Mouse (Mus musculus) ES-E14 (cell line): ENCODE measurements around the gene Gipc2. TPM values are rescaled to one million over a fixed set of nuclear protein-coding genes. Genes with fewer than 3 reads are reported as not detected.
A peak's percentile ranks its signal among the peaks of the same experiment; 100 is the strongest.

ENCODE experiments used
- DNase-seq: peaks from one replicate; pipeline ENCODE4 v3.0.0-alpha.2; 2013; ENCODE audit warnings: low read depth, low spot score
- H3K27ac ChIP-seq: 2 replicates; pipeline ENCODE4 v1.5.1; 2012; ENCODE audit warnings: low read depth, mild to moderate bottlenecking, low read length, moderate library complexity, mixed read lengths; ENCODE audit not compliant: poor library complexity, insufficient read depth, severe bottlenecking
- H3K36me3 ChIP-seq: 2 replicates; pipeline ENCODE4 v1.6.1; 2012; ENCODE audit warnings: mild to moderate bottlenecking, low read length, moderate library complexity, mixed read lengths; ENCODE audit not compliant: control insufficient read depth, poor library complexity, insufficient read depth, severe bottlenecking
- H3K4me1 ChIP-seq, 2 experiments: fragments of 150-350 bp in 1 of 2; sonication (generic) in 1 of 2; 2 replicates each; pipeline ENCODE4 v1.6.1; 2012; ENCODE audit warnings: low read length in 2 of 2, mild to moderate bottlenecking in 1 of 2, mixed read lengths in 1 of 2; ENCODE audit not compliant: control insufficient read depth in 2 of 2, insufficient read depth in 2 of 2, poor library complexity in 1 of 2
- H3K4me3 ChIP-seq, 2 experiments: fragments of 150-350 bp in 1 of 2; sonication (generic) in 1 of 2; 2 replicates each; pipeline ENCODE4 v1.5.1; 2012; ENCODE audit warnings: low read length in 2 of 2, low read depth in 1 of 2, mild to moderate bottlenecking in 1 of 2, mixed read lengths in 1 of 2; ENCODE audit not compliant: insufficient read depth in 1 of 2, poor library complexity in 1 of 2, severe bottlenecking in 1 of 2
- H3K9ac ChIP-seq: 2 replicates; pipeline ENCODE4 v1.6.1; 2012; ENCODE audit warnings: low read depth, mild to moderate bottlenecking, low read length, mixed read lengths; ENCODE audit not compliant: poor library complexity, insufficient read depth, severe bottlenecking
- H3K9me3 ChIP-seq: fragments of 150-350 bp; sonication (generic); 2 replicates; pipeline ENCODE4 v1.6.1; 2012; ENCODE audit warnings: low read depth, mild to moderate bottlenecking, low read length; ENCODE audit not compliant: control insufficient read depth, insufficient read depth
- CHD2 ChIP-seq: IDR thresholded peaks from 2 replicates; pipeline ENCODE4 v1.6.1; 2014; ENCODE audit warnings: mild to moderate bottlenecking, low read depth, low read length, inconsistent platforms
- HCFC1 ChIP-seq: IDR thresholded peaks from 2 replicates; pipeline ENCODE4 v1.6.1; 2012; ENCODE audit warnings: low read length, inconsistent platforms, borderline replicate concordance; ENCODE audit not compliant: insufficient read depth
- MAFK ChIP-seq: IDR thresholded peaks from 2 replicates; pipeline ENCODE4 v1.6.1; 2014; ENCODE audit warnings: mild to moderate bottlenecking, low read depth, low read length, inconsistent platforms; ENCODE audit not compliant: insufficient read depth
- ZC3H11A ChIP-seq: IDR thresholded peaks from 2 replicates; pipeline ENCODE4 v1.6.1; 2012; ENCODE audit warnings: low read depth, mild to moderate bottlenecking, inconsistent platforms, low read length, borderline replicate concordance
- ZNF384 ChIP-seq: IDR thresholded peaks from 2 replicates; pipeline ENCODE4 v1.6.1; 2012; ENCODE audit warnings: low read depth, low read length, inconsistent platforms
- in situ Hi-C, 2 experiments: fragments of 600-800 bp; cut with MboI; formaldehyde crosslinking; loops; one replicate each; pipeline ENCODE4 v1.15.1; 2025; ENCODE audit warnings: low sequenced_read_pairs in 2 of 2, inconsistent platforms in 1 of 2; ENCODE audit not compliant: unreplicated experiment in 2 of 2
- total RNA-seq: library from RNA; depleted of rRNA; stranded (reverse); fragments of 300-350 nt; gene quantifications from 2 replicates; pipeline ENCODE4 v1.2.3, GENCODE M21; 2012

Gipc2 gene
- total RNA-seq, 1 experiment: 0.76 TPM

DNA sequence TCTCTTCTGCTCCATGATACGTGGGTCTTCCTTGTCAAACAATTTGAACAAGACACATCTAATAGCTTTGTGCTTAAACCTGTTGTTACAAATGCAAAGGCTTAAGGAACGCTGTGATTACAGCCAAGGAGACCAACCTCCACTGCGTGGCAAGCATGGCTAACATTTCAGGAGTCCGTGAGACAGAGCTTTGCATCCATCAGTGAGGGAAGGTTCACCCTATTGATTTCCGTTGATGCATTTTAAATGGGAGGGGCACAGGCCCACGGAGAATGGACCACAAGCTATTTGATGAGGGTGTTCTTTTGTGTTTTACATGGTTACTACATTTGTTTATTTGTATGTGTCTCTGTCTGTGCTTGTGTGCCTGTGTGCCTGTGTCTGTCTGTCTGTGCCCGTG lies 37.4 kb downstream of the Gipc2 start:
- H3K4me1 ChIP-seq: no peaks in the 10 kb centered on the region
- no peak overlapping the region for H3K27ac ChIP-seq
- TF ChIP-seq CHD2: no peak
- no peak for DNase-seq
- no peaks in the 10 kb centered on the region for H3K9me3 ChIP-seq
- no peaks in the 10 kb centered on the region for H3K36me3 ChIP-seq
- no peak overlapping the region for H3K9ac ChIP-seq
- no peak overlapping the region for H3K4me3 ChIP-seq
- in situ Hi-C loops: no loop called here

DNA sequence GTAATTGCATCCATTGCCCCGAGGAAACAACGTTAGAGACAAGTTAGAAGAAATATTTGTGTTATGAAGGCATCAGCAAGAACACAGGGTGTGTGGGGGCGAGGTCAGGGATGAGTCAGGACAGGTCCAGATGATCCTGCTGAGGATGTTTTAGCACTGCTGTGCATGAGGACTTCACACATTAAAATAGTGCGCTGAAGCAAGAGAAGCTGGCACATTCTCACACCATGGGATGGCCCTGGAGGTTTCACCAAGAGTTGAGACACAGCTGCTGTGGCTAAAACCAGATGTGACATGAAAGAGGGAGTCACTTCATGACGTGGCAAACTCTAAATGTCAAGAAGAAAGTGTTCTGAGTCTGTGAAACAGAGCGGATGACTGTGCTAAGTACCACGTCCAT lies 38.9 kb downstream of the Gipc2 start:
- Histone ChIP-seq H3K4me3 (no peak overlapping the region), H3K36me3 (no peaks in the 10 kb centered on the region), H3K9ac (no peak overlapping the region), H3K9me3 (no peaks in the 10 kb centered on the region), H3K4me1 (peaks cover 0 to 8% of the 10 kb centered on the region in 2 experiments; a peak in 1 of 4 replicates), H3K27ac (no peak overlapping the region)
- no peak for DNase-seq
- in situ Hi-C loops: no loop called here
- no peak for TF ChIP-seq MAFK
- TF ChIP-seq ZC3H11A: no peak
- no peak for TF ChIP-seq ZNF384
- TF ChIP-seq CHD2: no peak
- no peak for TF ChIP-seq HCFC1

DNA sequence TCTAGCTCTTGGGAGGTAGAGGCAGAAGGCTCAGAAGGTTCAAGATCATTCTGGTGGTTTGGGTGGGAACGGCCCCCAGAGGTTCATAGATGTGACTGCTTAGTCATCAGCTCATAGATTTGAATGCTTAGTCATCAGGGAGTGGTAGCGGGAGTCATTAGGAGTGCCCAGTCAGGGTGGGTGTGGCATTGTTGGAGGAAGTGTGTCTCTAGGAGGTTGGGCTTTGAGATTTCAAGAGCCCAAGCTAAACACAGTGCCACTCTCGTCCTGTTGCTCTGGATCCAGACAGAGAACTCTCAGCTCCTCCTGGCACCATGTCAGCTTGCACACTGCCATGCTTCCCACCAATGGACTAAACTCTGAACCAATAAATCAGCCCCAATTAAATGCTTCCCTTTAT lies 43.3 kb downstream of the Gipc2 start:
- in situ Hi-C loops: no loop called here
- no peaks in the 10 kb centered on the region for H3K9me3 ChIP-seq
- no peak for DNase-seq
- H3K9ac ChIP-seq: no peak overlapping the region
- TF ChIP-seq MAFK (peak; percentile 68; the same call in 1 of the 2 replicates), ZC3H11A (no peak)
- peaks cover 0 to 9% of the 10 kb centered on the region in 2 experiments; a peak in 1 of 4 replicates for H3K4me1 ChIP-seq
- no peak overlapping the region for H3K4me3 ChIP-seq
- H3K27ac ChIP-seq: no peak overlapping the region
- no peaks in the 10 kb centered on the region for H3K36me3 ChIP-seq

DNA sequence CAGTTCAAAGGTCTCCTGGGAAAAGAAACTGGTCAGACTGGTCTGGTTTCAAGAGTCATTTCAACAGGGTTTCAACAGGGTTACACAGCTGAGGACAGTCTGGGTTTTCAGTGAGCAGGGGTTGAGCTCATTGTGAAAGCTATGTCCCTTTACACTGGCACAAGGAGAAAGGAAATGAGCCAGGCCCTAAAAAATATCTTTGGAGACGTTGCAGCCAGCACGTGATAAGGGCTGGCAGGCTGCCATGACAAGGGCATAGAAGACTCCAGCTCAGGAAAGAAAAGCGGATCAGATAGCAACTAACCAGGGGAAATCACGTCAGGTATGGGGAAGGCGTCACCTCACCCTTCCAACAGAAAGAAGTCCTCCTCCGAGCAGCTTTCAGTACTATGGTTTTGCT lies 43.9 kb downstream of the Gipc2 start:
- in situ Hi-C loops: no loop called here
- TF ChIP-seq CHD2 (no peak), MAFK (no peak), ZC3H11A (no peak), ZNF384 (no peak)
- H3K36me3 ChIP-seq: no peaks in the 10 kb centered on the region
- no peak overlapping the region for H3K27ac ChIP-seq
- no peak overlapping the region for H3K9ac ChIP-seq
- no peak overlapping the region for H3K4me3 ChIP-seq
- DNase-seq: no peak
- no peaks in the 10 kb centered on the region for H3K9me3 ChIP-seq
- H3K4me1 ChIP-seq: peaks cover 0 to 9% of the 10 kb centered on the region in 2 experiments; a peak in 1 of 4 replicates

DNA sequence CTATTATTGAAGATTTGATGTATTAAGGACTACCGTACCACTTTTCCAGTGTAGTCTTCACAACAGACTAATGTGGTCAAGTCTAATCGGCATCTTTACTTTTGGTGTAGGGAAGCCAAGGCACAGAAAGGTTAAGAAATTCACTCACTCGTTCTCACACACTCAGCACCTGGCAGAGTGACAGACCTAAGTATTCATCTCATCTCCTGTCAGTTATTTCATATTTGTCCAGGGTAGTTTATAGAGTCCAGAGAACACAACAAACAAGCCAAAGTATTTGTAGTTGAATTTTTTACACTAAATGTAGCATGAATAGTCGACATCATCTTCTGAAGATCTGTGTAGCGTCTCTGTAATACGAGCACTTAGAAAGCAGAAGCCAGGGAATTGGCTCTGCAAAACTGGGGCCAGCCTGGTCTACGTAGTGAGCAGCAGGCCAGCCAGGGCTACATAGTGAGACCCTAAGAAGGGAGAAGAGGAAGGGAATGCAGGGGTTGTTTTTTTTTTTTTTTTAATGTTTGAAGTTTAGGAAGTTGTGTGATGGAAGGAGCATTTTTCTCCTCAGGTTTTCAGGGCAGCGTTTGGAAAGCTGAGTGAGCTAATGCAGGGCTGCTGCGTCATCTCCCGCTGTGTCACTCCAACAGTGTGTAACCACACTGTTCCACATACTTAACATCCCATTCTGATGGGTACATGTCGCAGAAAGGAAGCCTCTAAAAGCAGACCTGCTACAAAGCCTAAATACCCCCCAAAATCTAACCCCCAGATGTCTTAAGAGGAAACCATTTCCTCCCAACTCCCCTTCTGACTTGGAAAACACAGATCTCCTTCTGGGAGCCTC lies 44.6 kb downstream of the Gipc2 start:
- H3K9me3 ChIP-seq: no peaks in the 10 kb centered on the region
- TF ChIP-seq HCFC1 (no peak), MAFK (no peak), ZNF384 (no peak), ZC3H11A (no peak), CHD2 (no peak)
- in situ Hi-C loops: no loop called here
- H3K36me3 ChIP-seq: no peaks in the 10 kb centered on the region
- no peak overlapping the region for H3K4me3 ChIP-seq
- no peak for DNase-seq
- no peak overlapping the region for H3K27ac ChIP-seq
- H3K4me1 ChIP-seq: peaks cover 0 to 9% of the 10 kb centered on the region in 2 experiments; a peak in 1 of 4 replicates
- no peak overlapping the region for H3K9ac ChIP-seq
